Mouse (Mus musculus): ENCODE data around the gene Hist1h2ad. TPM values are rescaled to one million over a fixed set of nuclear protein-coding genes. Genes with fewer than 3 reads are reported as not detected.
A peak's percentile ranks its signal among the peaks of the same experiment; 100 is the strongest.
"Not testable (repeated sequence)": the region's sequence is repeated elsewhere in the genome, so short reads cannot be mapped to it uniquely, and the experiment has no call there.

The Hist1h2ad gene
- polyA plus RNA-seq, 1 experiment from 2014 or later, result 0.76 TPM

DNA sequence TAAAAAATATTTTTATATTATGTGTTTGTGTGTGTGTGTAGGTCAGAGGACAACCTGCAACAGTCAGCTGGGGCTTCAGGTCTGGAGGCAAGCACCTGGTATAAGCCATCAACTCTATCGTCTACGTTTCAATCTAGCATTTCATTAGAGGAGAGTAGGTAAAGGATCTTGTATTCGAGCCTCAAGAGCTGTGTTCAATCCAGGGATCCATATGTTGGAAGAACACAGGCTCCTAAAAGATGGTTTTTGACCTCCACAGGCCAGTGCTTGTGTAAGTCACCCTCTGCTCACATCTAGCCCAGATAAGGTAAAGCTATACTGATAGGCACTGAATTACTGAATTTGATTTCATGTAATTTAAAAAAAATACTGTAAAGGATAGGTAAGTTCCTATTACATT, 17.3 kb upstream of the Hist1h2ad start:
- no peak overlapping the region for H3K4me3 ChIP-seq (replicated peaks; ENCODE audit: low read depth, low read length)
- no peaks in the 10 kb centered on the region for H3K36me3 ChIP-seq (ENCODE audit: insufficient read depth, low read length)
- no peak for DNase-seq (ENCODE audit: low spot score)
- no peaks in the 10 kb centered on the region for H3K9me3 ChIP-seq (replicated peaks; ENCODE audit: low read length)
- no peaks in the 10 kb centered on the region for H3K27me3 ChIP-seq (ENCODE audit: insufficient read depth, low read length)
- WGBS, result 62% methylated on average over 3 of the region's 3 CpGs
- no peak for ATAC-seq (replicated peaks; ENCODE audit: low FRiP score, low read depth)
- TF ChIP-seq CTCF (IDR thresholded peaks at IDR 0.05; ENCODE audit: low read depth), result no peak
- no peaks in the 10 kb centered on the region for H3K4me1 ChIP-seq (replicated peaks; ENCODE audit: insufficient read depth, low read length)
- H3K27ac ChIP-seq, result no peak overlapping the region
- peak overlapping the region; percentile 95 for H3K4me2 ChIP-seq (ENCODE audit: low read length)
- no peak overlapping the region for H3K9ac ChIP-seq (ENCODE audit: low read depth, low read length)

DNA sequence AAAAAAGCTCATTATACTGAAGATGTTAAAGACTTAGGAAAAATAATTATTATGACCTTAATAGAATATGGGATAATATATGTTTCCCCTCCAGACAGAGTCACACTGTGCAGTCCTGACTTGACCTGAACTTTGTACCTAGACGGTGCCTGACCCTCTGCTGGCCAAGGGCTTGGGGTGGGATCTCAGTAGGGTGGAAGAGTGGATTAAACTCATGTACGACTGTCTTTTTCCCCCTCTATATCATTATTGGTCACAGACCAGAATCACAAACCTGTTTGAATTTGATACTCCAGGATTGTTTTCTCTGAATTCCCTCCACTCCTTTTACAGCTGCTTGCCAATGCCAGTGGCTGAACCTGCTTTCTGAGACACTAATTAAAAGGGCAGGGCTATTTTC, 13.5 kb upstream of the Hist1h2ad start:
- H3K4me1 ChIP-seq (replicated peaks; ENCODE audit: insufficient read depth, low read length); H3K9me3 ChIP-seq (replicated peaks; ENCODE audit: low read length); H3K9ac ChIP-seq (ENCODE audit: low read depth, low read length); H3K27me3 ChIP-seq (ENCODE audit: insufficient read depth, low read length); H3K27ac ChIP-seq; H3K36me3 ChIP-seq (ENCODE audit: insufficient read depth, low read length); ATAC-seq (replicated peaks; ENCODE audit: low FRiP score, low read depth); H3K4me3 ChIP-seq (replicated peaks; ENCODE audit: low read depth, low read length); DNase-seq (ENCODE audit: low spot score): not testable (repeated sequence)
- H3K4me2 ChIP-seq (ENCODE audit: low read length), result 0 out of 2 replicates have a peak overlapping the region, but pooled peaks have one; percentile 13
- whole genome bisulfite sequencing, result 9% methylated on average over 2 of the region's 2 CpGs

DNA sequence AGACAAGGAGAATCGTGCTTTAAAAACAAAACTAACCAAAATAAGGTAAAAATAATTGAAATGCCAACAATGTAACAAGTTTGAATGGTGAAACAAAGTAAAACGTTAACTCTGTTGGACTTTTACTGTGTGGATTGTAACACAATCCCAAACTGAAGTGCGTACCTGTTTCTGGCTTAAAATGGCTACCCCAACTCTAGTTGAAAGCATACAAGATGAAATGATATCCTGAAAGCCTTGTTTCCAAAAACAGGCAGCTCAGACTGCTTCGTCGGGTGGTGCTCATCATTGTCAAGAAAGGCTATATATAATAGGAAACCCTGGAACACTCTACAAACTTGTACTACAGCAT, 12.7 kb upstream of the Hist1h2ad start:
- H3K4me3 ChIP-seq (replicated peaks; ENCODE audit: low read depth, low read length), result peak overlapping the region; percentile 25
- H3K9ac ChIP-seq (ENCODE audit: low read depth, low read length), result peak overlapping the region; percentile 61; the same call in 1 of the 2 replicates
- not testable (repeated sequence) for ATAC-seq (replicated peaks; ENCODE audit: low FRiP score, low read depth); H3K9me3 ChIP-seq (replicated peaks; ENCODE audit: low read length); H3K27me3 ChIP-seq (ENCODE audit: insufficient read depth, low read length); DNase-seq (ENCODE audit: low spot score); H3K36me3 ChIP-seq (ENCODE audit: insufficient read depth, low read length); H3K4me1 ChIP-seq (replicated peaks; ENCODE audit: insufficient read depth, low read length)
- peak overlapping the region; percentile 76 for H3K4me2 ChIP-seq (ENCODE audit: low read length)
- peak overlapping the region; percentile 96 for H3K27ac ChIP-seq
- 0% methylated on average over 2 of the region's 5 CpGs for WGBS

DNA sequence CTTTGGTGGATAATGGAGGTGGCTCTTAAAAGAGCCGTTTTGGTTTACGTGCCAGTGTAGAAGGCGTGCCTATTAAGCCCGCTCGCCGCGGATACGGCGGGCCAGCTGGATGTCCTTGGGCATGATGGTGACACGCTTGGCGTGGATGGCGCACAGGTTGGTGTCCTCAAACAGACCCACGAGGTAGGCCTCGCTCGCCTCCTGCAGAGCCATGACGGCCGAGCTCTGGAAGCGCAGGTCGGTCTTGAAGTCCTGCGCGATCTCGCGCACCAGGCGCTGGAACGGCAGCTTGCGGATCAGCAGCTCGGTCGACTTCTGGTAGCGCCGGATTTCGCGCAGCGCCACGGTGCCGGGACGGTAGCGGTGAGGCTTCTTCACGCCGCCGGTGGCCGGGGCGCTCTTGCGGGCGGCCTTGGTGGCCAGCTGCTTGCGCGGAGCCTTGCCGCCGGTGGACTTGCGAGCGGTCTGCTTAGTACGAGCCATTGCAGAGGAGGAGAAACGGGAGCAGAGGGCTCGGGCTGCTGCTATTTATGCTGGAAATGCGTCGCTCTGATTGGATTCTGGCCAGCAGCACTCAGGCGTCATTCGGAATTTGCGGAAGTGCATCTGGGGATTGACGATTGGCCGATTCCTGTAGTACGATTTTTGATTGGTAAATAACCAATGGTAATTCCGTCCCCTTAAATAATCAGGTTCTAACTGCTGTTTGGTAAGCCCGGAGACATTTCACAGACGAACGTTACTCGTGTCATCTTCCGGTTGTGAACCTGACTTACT, 12.1 kb upstream of the Hist1h2ad start, which contains the start of gene Hist1h3e:
Gene Hist1h3e (minus strand): TSS at position 487 of the 777 bp plus-strand sequence.
- DNase-seq (ENCODE audit: low spot score), result peak; percentile 99
- WGBS, result under 1% methylated on average over 42 of the region's 67 CpGs
- not testable (repeated sequence) for H3K36me3 ChIP-seq (ENCODE audit: insufficient read depth, low read length); H3K9me3 ChIP-seq (replicated peaks; ENCODE audit: low read length); H3K27me3 ChIP-seq (ENCODE audit: insufficient read depth, low read length); H3K4me1 ChIP-seq (replicated peaks; ENCODE audit: insufficient read depth, low read length)
- H3K4me2 ChIP-seq (ENCODE audit: low read length), result peak within 1 kb of the TSS; percentile 76
- H3K27ac ChIP-seq, result peak within 1 kb of the TSS; percentile 96
- ATAC-seq (replicated peaks; ENCODE audit: low FRiP score, low read depth), result peak; percentile 91
- peak within 1 kb of the TSS; percentile 25 for H3K4me3 ChIP-seq (replicated peaks; ENCODE audit: low read depth, low read length)
- peak within 1 kb of the TSS; percentile 61 for H3K9ac ChIP-seq (ENCODE audit: low read depth, low read length)

DNA sequence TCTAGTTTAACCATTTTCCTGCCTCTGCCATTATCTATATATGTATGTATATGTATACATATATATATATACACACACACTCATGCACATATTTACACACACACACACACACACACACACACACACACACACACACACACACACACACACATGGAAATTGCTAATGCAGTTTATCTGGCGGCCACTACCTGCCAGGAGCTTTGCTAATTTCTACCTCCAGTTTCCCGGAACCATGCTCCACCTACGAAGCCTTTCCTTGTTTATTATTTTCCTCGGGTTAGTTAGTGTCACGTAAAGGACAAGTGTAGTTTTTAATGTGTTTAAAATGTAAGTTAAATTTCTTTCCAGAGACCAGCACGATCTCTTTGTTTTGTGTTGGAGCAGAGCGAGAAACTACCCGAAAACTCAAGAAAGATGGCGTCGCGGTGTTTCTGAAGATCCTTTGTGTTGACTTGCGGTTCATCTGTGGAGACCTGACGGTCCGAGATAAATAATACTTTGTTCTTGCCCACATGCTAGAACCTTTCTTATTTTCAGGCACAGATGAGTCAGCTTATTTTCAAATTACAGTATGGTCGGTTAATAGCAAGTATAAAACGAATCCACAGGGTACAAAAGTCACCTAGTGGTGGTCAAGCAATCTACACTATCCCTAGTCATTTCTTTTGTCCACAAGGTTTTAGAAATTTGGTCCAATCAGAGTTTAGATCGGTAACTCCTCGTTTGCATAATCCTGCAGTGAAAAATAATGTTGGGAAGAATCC, 11.3 kb upstream of the Hist1h2ad start:
- DNase-seq (ENCODE audit: low spot score) (peak; percentile 98), ATAC-seq (replicated peaks; ENCODE audit: low FRiP score, low read depth) (peak; percentile 58)
- no peaks in the 10 kb centered on the region for H3K9me3 ChIP-seq (replicated peaks; ENCODE audit: low read length)
- TF ChIP-seq CTCF (IDR thresholded peaks at IDR 0.05; ENCODE audit: low read depth), result peak; percentile 71
- no peaks in the 10 kb centered on the region for H3K4me1 ChIP-seq (replicated peaks; ENCODE audit: insufficient read depth, low read length)
- H3K4me3 ChIP-seq (replicated peaks; ENCODE audit: low read depth, low read length), result peak overlapping the region; percentile 25
- no peaks in the 10 kb centered on the region for H3K27me3 ChIP-seq (ENCODE audit: insufficient read depth, low read length)
- H3K27ac ChIP-seq, result peak overlapping the region; percentile 96
- peak overlapping the region; percentile 76 for H3K4me2 ChIP-seq (ENCODE audit: low read length)
- peak overlapping the region; percentile 57 for H3K9ac ChIP-seq (ENCODE audit: low read depth, low read length)
- H3K36me3 ChIP-seq (ENCODE audit: insufficient read depth, low read length), result no peaks in the 10 kb centered on the region
- WGBS, result 3% methylated on average over 18 of the region's 18 CpGs

DNA sequence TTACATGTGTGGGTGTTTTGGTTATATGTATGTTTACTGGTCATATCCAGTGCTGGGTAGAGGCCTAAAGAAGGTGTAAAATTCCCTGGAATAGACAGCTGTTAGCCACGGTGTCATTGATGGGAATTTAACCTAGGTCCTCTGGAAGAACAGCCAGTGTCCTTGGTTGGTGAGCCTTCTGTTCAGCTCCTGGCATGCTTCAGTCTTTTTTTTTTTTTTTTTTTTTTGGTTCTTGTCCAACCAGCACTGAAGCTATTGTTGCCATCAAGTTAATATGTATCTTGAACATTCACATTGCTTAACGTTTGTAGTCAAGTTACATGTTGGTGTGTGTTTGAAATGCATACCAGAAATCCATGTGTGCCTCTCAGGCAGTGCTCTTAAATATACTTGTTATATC, 9.7 kb upstream of the Hist1h2ad start:
- DNase-seq (ENCODE audit: low spot score) (no peak), ATAC-seq (replicated peaks; ENCODE audit: low FRiP score, low read depth) (no peak)
- no peaks in the 10 kb centered on the region for H3K36me3 ChIP-seq (ENCODE audit: insufficient read depth, low read length)
- H3K27me3 ChIP-seq (ENCODE audit: insufficient read depth, low read length), result no peaks in the 10 kb centered on the region
- no peak for TF ChIP-seq CTCF (IDR thresholded peaks at IDR 0.05; ENCODE audit: low read depth)
- H3K4me3 ChIP-seq (replicated peaks; ENCODE audit: low read depth, low read length), result no peak overlapping the region
- 77% methylated on average over 2 of the region's 2 CpGs for WGBS
- no peaks in the 10 kb centered on the region for H3K4me1 ChIP-seq (replicated peaks; ENCODE audit: insufficient read depth, low read length)
- no peak overlapping the region for H3K9ac ChIP-seq (ENCODE audit: low read depth, low read length)
- no peak overlapping the region for H3K4me2 ChIP-seq (ENCODE audit: low read length)
- H3K27ac ChIP-seq, result no peak overlapping the region
- H3K9me3 ChIP-seq (replicated peaks; ENCODE audit: low read length), result no peaks in the 10 kb centered on the region

DNA sequence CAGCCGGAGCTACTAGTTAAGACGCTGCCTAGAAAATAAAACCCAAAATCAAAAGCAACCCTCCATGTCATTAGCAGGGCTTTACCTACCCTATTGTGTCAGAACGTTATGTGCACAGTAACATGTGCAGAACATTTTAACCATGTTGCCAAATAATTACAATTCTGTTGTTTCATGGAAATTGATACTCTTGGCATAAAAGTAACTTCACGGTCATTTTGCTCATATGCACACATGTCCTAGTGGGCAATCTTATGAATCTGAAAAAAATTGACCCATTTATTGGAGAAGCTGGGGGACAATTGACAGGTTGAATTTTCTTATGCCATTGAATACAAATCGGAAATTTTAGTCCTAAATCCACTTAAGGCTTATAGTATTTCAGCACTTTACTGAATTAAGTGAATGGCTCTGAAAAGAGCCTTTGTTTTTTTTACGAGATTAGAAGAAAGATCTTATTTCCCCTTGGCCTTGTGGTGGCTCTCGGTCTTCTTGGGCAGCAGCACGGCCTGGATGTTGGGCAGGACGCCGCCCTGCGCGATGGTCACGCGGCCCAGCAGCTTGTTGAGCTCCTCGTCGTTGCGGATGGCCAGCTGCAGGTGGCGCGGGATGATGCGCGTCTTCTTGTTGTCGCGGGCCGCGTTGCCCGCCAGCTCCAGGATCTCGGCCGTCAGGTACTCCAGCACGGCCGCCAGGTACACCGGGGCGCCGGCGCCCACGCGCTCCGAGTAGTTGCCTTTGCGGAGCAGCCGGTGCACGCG, 3.7 kb upstream of the Hist1h2ad start:
- not testable (repeated sequence) for H3K36me3 ChIP-seq (ENCODE audit: insufficient read depth, low read length); DNase-seq (ENCODE audit: low spot score); H3K9me3 ChIP-seq (replicated peaks; ENCODE audit: low read length); H3K27me3 ChIP-seq (ENCODE audit: insufficient read depth, low read length); H3K4me1 ChIP-seq (replicated peaks; ENCODE audit: insufficient read depth, low read length)
- Histone ChIP-seq H3K27ac (peak overlapping the region; percentile 95), H3K9ac (ENCODE audit: low read depth, low read length) (peak overlapping the region; percentile 55; the same call in 1 of the 2 replicates), H3K4me3 (replicated peaks; ENCODE audit: low read depth, low read length) (peak overlapping the region; percentile 48), H3K4me2 (ENCODE audit: low read length) (peak overlapping the region; percentile 64)
- peak; percentile 8; the same call in 1 of the 2 replicates for ATAC-seq (replicated peaks; ENCODE audit: low FRiP score, low read depth)
- 2% methylated on average over 21 of the region's 41 CpGs for WGBS
